Mouse (Mus musculus): ENCODE measurements around the gene Neurod2. TPM values are rescaled to one million over a fixed set of nuclear protein-coding genes. Genes with fewer than 3 reads are reported as not detected.

The Neurod2 gene
- polyA plus RNA-seq, 1 experiment from 2014 or later = 6.5 TPM

- Histone ChIP-seq H3K36me3 (replicated peaks) (no peaks in the 10 kb centered on the region), H3K27ac (no peak overlapping the region), H3K4me1 (peaks cover 30% of the 10 kb centered on the region), H3K9me3 (no peaks in the 10 kb centered on the region), H3K9ac (no peak overlapping the region), H3K27me3 (replicated peaks) (no peaks in the 10 kb centered on the region), H3K4me2 (no peak overlapping the region), H3K4me3 (no peak overlapping the region)
- WGBS = 95% methylated on average over 5 of the region's 5 CpGs
- ATAC-seq (replicated peaks) = no peak
These were observed 35.0 kb upstream of the Neurod2 start for GRCm38 (mm10) chr11:98364410-98364809.

- Histone ChIP-seq H3K27ac (no peak overlapping the region), H3K4me2 (no peak overlapping the region), H3K27me3 (replicated peaks) (no peaks in the 10 kb centered on the region), H3K4me3 (no peak overlapping the region), H3K36me3 (replicated peaks) (no peaks in the 10 kb centered on the region), H3K9ac (no peak overlapping the region), H3K4me1 (peaks cover 35% of the 10 kb centered on the region), H3K9me3 (no peaks in the 10 kb centered on the region)
- 86% methylated on average over 5 of the region's 5 CpGs for WGBS
- no peak for ATAC-seq (replicated peaks)
These were observed 34.4 kb upstream of the Neurod2 start for GRCm38 (mm10) chr11:98363817-98364216.

GRCm38 (mm10) chr11:98360866-98361521, 31.5 kb upstream of the Neurod2 start:
- ATAC-seq (replicated peaks) = no peak
- peaks cover 42% of the 10 kb centered on the region for H3K4me1 ChIP-seq
- H3K9me3 ChIP-seq = no peaks in the 10 kb centered on the region
- no peak overlapping the region for H3K4me3 ChIP-seq
- H3K27ac ChIP-seq = peak overlapping the region; percentile 4
- H3K27me3 ChIP-seq (replicated peaks) = peaks cover 7% of the 10 kb centered on the region; the same call in 1 of the 2 replicates
- 29% methylated on average over 9 of the region's 9 CpGs for WGBS
- no peak overlapping the region for H3K4me2 ChIP-seq
- H3K36me3 ChIP-seq (replicated peaks) = no peaks in the 10 kb centered on the region
- no peak overlapping the region for H3K9ac ChIP-seq

GRCm38 (mm10) chr11:98358161-98359083, 29.0 kb upstream of the Neurod2 start, which contains the start of gene Stard3:
Gene Stard3 (plus strand): TSS chr11:98358368.
- H3K4me2 ChIP-seq = peak within 1 kb of the TSS; percentile 79

GRCm38 (mm10) chr11:98357396-98358160, 28.1 kb upstream of the Neurod2 start:
- Histone ChIP-seq H3K27ac (peak overlapping the region; percentile 65), H3K4me2 (peak overlapping the region; percentile 79), H3K9me3 (no peaks in the 10 kb centered on the region), H3K4me1 (peaks cover 46% of the 10 kb centered on the region), H3K36me3 (replicated peaks) (no peaks in the 10 kb centered on the region), H3K27me3 (replicated peaks) (peaks cover 13% of the 10 kb centered on the region; the same call in 1 of the 2 replicates), H3K4me3 (peak overlapping the region; percentile 84), H3K9ac (peak overlapping the region; percentile 40)
- ATAC-seq (replicated peaks) = 0 out of 2 replicates have a peak, but pooled peaks have one; percentile 8
- 12% methylated on average over 13 of the region's 13 CpGs for WGBS

More at GRCm38 (mm10) chr11:98358161-98359083, 29.0 kb upstream of the Neurod2 start, which contains the start of gene Stard3:
- Histone ChIP-seq H3K36me3 (replicated peaks) (no peaks in the 10 kb centered on the region), H3K4me3 (peak within 1 kb of the TSS; percentile 84), H3K9ac (peak within 1 kb of the TSS; percentile 58), H3K27me3 (replicated peaks) (peaks cover 13% of the 10 kb centered on the region; the same call in 1 of the 2 replicates), H3K4me1 (peaks cover 46% of the 10 kb centered on the region), H3K9me3 (no peaks in the 10 kb centered on the region), H3K27ac (peak within 1 kb of the TSS; percentile 91)
- 0% methylated on average over 57 of the region's 60 CpGs for WGBS
- ATAC-seq (replicated peaks) = peak; percentile 89

- no peak for ATAC-seq (replicated peaks)
- Histone ChIP-seq H3K27ac (no peak overlapping the region), H3K4me2 (no peak overlapping the region; the same call in 1 of the 2 replicates)
These were observed 27.4 kb upstream of the Neurod2 start for GRCm38 (mm10) chr11:98356625-98357394.

GRCm38 (mm10) chr11:98355732-98356299, 26.4 kb upstream of the Neurod2 start:
- H3K4me3 ChIP-seq = no peak overlapping the region
- no peak overlapping the region for H3K4me2 ChIP-seq
- H3K9me3 ChIP-seq = no peaks in the 10 kb centered on the region
- no peak overlapping the region for H3K9ac ChIP-seq
- peaks cover 30% of the 10 kb centered on the region for H3K27me3 ChIP-seq (replicated peaks)
- no peaks in the 10 kb centered on the region for H3K36me3 ChIP-seq (replicated peaks)
- 13% methylated on average over 6 of the region's 6 CpGs for WGBS
- no peak for ATAC-seq (replicated peaks)
- peaks cover 30% of the 10 kb centered on the region for H3K4me1 ChIP-seq
- no peak overlapping the region for H3K27ac ChIP-seq

More at GRCm38 (mm10) chr11:98356625-98357394, 27.4 kb upstream of the Neurod2 start:
- no peak overlapping the region for H3K9ac ChIP-seq
- H3K4me1 ChIP-seq = peaks cover 39% of the 10 kb centered on the region
- H3K36me3 ChIP-seq (replicated peaks) = no peaks in the 10 kb centered on the region
- H3K4me3 ChIP-seq = no peak overlapping the region
- 80% methylated on average over 7 of the region's 7 CpGs for WGBS
- H3K27me3 ChIP-seq (replicated peaks) = peaks cover 20% of the 10 kb centered on the region
- no peaks in the 10 kb centered on the region for H3K9me3 ChIP-seq

GRCm38 (mm10) chr11:98354445-98354844, 25.0 kb upstream of the Neurod2 start:
- H3K4me2 ChIP-seq = no peak overlapping the region
- H3K4me1 ChIP-seq = peaks cover 17% of the 10 kb centered on the region
- H3K9ac ChIP-seq = no peak overlapping the region
- WGBS = 65% methylated on average over 14 of the region's 14 CpGs
- H3K27me3 ChIP-seq (replicated peaks) = peaks cover 44% of the 10 kb centered on the region
- no peak overlapping the region for H3K4me3 ChIP-seq
- H3K27ac ChIP-seq = no peak overlapping the region
- no peak for ATAC-seq (replicated peaks)
- no peaks in the 10 kb centered on the region for H3K9me3 ChIP-seq
- no peaks in the 10 kb centered on the region for H3K36me3 ChIP-seq (replicated peaks)

GRCm38 (mm10) chr11:98353651-98354211, 24.3 kb upstream of the Neurod2 start:
- Histone ChIP-seq H3K27me3 (replicated peaks) (peaks cover 51% of the 10 kb centered on the region), H3K36me3 (replicated peaks) (no peaks in the 10 kb centered on the region), H3K9ac (no peak overlapping the region), H3K4me3 (no peak overlapping the region), H3K9me3 (no peaks in the 10 kb centered on the region), H3K27ac (no peak overlapping the region), H3K4me1 (peaks cover 16% of the 10 kb centered on the region), H3K4me2 (no peak overlapping the region)
- 29% methylated on average over 8 of the region's 8 CpGs for WGBS
- ATAC-seq (replicated peaks) = no peak

- Histone ChIP-seq H3K27ac (no peak overlapping the region), H3K4me3 (no peak overlapping the region), H3K36me3 (replicated peaks) (no peaks in the 10 kb centered on the region), H3K27me3 (replicated peaks) (peaks cover 63% of the 10 kb centered on the region), H3K4me2 (no peak overlapping the region), H3K9ac (no peak overlapping the region), H3K9me3 (no peaks in the 10 kb centered on the region), H3K4me1 (peaks cover 22% of the 10 kb centered on the region)
- ATAC-seq (replicated peaks) = no peak
- WGBS = 73% methylated on average over 18 of the region's 18 CpGs
These were observed 23.0 kb upstream of the Neurod2 start for GRCm38 (mm10) chr11:98352272-98352990.

All from midbrain, embryonic 15.5 days (tissue).